Mouse (Mus musculus) leukemia stem cell, adult 10-12 weeks (primary cell): Measurements from ENCODE around the gene Ctnnbl1. TPM values are rescaled to one million over a fixed set of nuclear protein-coding genes. Genes with fewer than 3 reads are reported as not detected.

ENCODE experiments used
- polyA plus RNA-seq: library from polyadenylated mRNA; stranded (reverse); fragments of >175 nt; gene quantifications from 2 replicates; pipeline ENCODE4 v1.2.3, GENCODE M21; 2012; ENCODE audit warnings: low replicate concordance

Gene Ctnnbl1
- polyA plus RNA-seq: 2.6 and 10.4 TPM in 2 replicates

DNA sequence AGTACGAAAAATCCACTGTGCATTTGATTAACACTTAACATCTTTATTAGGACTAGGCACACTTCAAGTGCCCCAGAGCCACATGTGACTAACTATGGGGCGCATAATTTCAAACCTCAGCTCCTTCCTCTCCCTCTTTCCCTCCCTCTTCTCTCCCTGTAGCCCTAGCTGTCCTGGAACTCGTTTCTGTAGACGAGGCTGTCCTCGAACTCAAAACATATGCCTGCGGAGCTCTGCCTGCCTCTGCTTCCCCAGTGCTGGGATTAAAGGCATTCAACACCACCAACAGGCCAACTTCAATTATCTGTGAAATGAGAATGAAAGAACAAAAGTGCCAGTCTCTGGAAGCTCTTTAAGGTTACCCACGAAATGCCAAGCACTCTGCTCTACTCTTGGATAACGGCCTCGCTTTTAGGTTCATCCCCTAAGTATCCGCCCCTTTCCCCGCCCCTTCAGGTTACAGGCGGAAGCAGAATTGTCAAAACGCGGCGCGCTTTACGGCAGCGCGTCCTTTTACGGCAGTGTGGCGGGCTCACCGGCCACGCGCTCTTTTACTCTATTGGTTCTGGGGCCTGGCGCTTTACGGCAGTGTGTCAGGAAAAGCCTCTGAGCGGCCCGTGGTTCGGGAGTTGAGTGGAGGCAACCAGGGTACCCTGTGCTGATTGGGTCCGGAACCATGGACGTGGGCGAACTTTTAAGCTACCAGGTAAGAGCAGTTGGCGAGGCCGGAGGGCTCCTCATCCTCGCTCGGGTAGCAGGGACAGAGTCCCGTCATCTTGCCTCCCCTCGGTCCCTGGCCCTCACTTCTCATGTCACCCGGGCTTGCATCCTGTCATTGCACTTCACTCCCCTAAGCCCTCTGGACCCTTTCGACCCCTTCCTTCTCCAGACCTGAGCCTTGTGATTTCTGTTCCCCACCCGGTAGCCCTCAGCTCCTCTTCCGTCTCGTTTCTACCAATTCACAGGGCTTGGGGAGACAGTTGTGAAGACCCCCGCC is at the start of gene Ctnnbl1:
TSS of gene Ctnnbl1 (plus strand) at position 548 of the 997 bp plus-strand sequence.

DNA sequence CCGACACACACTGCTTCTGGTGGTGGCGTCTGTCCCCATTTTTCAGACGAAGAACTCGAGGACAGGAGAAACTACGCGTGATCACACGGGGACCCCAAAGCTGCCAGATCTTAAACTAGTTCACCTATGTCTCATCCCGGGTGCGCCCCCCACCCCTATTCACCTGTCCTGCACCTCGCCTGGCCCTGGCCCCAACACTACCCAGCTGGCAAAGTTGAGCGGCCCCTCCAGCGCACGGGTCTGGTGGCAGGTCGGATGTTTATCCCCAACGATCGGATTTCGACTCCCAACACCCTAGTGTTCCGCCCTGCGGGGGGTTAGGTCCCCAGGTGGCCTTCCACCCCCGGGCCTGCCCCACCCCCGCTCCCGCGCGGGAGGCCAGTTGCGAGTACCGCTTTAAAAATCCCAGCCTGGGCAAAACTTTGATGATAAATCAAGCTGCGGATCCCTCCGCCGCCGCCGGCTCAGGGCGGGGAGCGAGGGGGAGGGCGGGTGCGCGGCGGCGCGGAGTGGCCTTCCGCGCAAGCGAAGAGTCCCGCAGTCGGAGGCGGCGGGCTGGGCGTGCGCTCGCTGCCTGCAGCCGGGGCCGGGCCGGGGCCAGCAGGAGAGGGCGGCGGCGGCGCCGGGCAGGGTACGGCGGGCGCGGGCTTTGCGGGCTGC is 177.0 kb downstream of the Ctnnbl1 start, which contains the start of gene Vstm2l:
TSS of gene Vstm2l (plus strand) at position 549 of the 660 bp plus-strand sequence.

Other genes with a start within 250 kb of the Ctnnbl1 start
- gene Nnat, start 177.3 kb upstream of the Ctnnbl1 start, polyA plus RNA-seq: 0.63 TPM in 1 of 2 replicates, not detected in the other
- 4.9 and 15.5 TPM in 2 replicates for gene Blcap, start 166.1 kb upstream of the Ctnnbl1 start, polyA plus RNA-seq
- not detected in 2 replicates for gene Vstm2l, start 177.3 kb downstream of the Ctnnbl1 start, polyA plus RNA-seq